Mouse (Mus musculus) kidney, embryonic 14.5 days (tissue): Measurements from ENCODE around the gene Siglecf. TPM values are rescaled to one million over a fixed set of nuclear protein-coding genes. Genes with fewer than 3 reads are reported as not detected.

Source experiments
- ATAC-seq: fragments of 200-750 bp; cut with Nextera tagmentation; 2 replicates; pipeline ENCODE4 v1.8.0; 2017; ENCODE audit warnings: moderate number of reproducible peaks, mild to moderate bottlenecking, moderate TSS enrichment, moderate library complexity; ENCODE audit not compliant: low FRiP score, low TSS enrichment
- H3K27ac ChIP-seq: fragments of 300-500 bp; sonication (generic); 2 replicates; pipeline ENCODE4 v1.5.1; 2014; ENCODE audit warnings: low read depth, mild to moderate bottlenecking, low read length, moderate library complexity, mixed read lengths
- H3K27me3 ChIP-seq: fragments of 300-500 bp; sonication (generic); 2 replicates; pipeline ENCODE4 v1.6.1; 2014; ENCODE audit warnings: mild to moderate bottlenecking, low read length; ENCODE audit not compliant: control insufficient read depth, insufficient read depth
- H3K36me3 ChIP-seq: fragments of 300-500 bp; sonication (generic); 2 replicates; pipeline ENCODE4 v1.6.1; 2014; ENCODE audit warnings: low read length, mixed read lengths; ENCODE audit not compliant: control insufficient read depth, insufficient read depth
- H3K4me1 ChIP-seq: fragments of 300-500 bp; sonication (generic); 2 replicates; pipeline ENCODE4 v1.6.1; 2014; ENCODE audit warnings: low read length, mixed read lengths; ENCODE audit not compliant: control insufficient read depth, insufficient read depth
- H3K4me2 ChIP-seq: fragments of 300-500 bp; sonication (generic); replicated peaks from 2 replicates; pipeline ENCODE4 v1.6.1; 2014; ENCODE audit warnings: low read depth, mild to moderate bottlenecking, low read length
- H3K4me3 ChIP-seq: fragments of 300-500 bp; sonication (generic); 2 replicates; pipeline ENCODE4 v1.5.1; 2014; ENCODE audit warnings: mild to moderate bottlenecking, low read length
- H3K9ac ChIP-seq: fragments of 300-500 bp; sonication (generic); 2 replicates; pipeline ENCODE4 v1.6.1; 2014; ENCODE audit warnings: low read depth, mild to moderate bottlenecking, low read length, moderate library complexity
- H3K9me3 ChIP-seq: fragments of 300-500 bp; sonication (generic); 2 replicates; pipeline ENCODE4 v1.6.1; 2016; ENCODE audit warnings: low read length; ENCODE audit not compliant: control insufficient read depth
- WGBS: fragments of 180-500 bp; shearing (Covaris S2); extraction: QIAGEN DNeasy Blood & Tissue Kit; methylation state at CpG from one replicate; pipeline ENCODE4 v1.1.7; 2014; 5-methylcytosine and 5-hydroxymethylcytosine counted together
- polyA plus RNA-seq: library from polyadenylated mRNA; unstranded; fragments of >200 nt; fragmentation: Nextera tagmentation; extraction: Ambion mirVana; gene quantifications from 2 replicates; pipeline ENCODE4 v1.2.1, GENCODE M21; 2014

Gene Siglecf
- polyA plus RNA-seq, 1 experiment from 2014 or later = not detected

- H3K9me3 ChIP-seq = no peaks in the 10 kb centered on the region
- 9% methylated on average over 10 of the region's 12 CpGs for WGBS
- peak; percentile 76 for ATAC-seq
- no peaks in the 10 kb centered on the region for H3K36me3 ChIP-seq
- H3K27me3 ChIP-seq = no peaks in the 10 kb centered on the region
- H3K9ac ChIP-seq = no peak overlapping the region
- H3K27ac ChIP-seq = no peak overlapping the region
- H3K4me2 ChIP-seq = no peak overlapping the region; the same call in 1 of the 2 replicates
- H3K4me1 ChIP-seq = no peaks in the 10 kb centered on the region
- no peak overlapping the region for H3K4me3 ChIP-seq
Observed at GRCm38 (mm10) chr7:43354893-43355835, 4.0 kb downstream of the Siglecf start.

GRCm38 (mm10) chr7:43358556-43358955 lies 7.4 kb downstream of the Siglecf start:
- Histone ChIP-seq H3K27me3 (no peaks in the 10 kb centered on the region), H3K4me2 (no peak overlapping the region), H3K27ac (no peak overlapping the region), H3K9me3 (no peaks in the 10 kb centered on the region), H3K9ac (no peak overlapping the region), H3K4me1 (no peaks in the 10 kb centered on the region), H3K36me3 (no peaks in the 10 kb centered on the region), H3K4me3 (no peak overlapping the region)
- WGBS = 93% methylated on average over 3 of the region's 3 CpGs
- ATAC-seq = no peak

DNA sequence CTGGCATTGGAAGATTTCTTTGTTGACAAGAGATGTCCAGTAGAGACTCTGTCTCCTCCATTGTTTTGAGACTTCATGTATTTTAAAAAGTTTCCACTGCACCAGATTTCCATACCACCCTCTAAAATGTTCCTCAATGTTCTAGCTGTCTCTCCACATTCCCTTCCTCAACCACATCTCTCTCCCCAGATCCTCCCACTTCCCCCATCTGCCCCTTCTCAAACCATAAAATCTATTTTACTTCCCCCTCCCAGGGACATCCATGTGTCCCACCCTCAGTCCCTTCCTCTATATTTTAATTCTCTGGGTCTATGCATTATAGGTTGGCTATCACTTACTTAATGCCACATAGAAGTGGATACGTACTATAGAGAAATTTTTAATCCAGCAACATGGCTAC lies 10.3 kb downstream of the Siglecf start:
- no peaks in the 10 kb centered on the region for H3K9me3 ChIP-seq
- no peaks in the 10 kb centered on the region for H3K36me3 ChIP-seq
- no peaks in the 10 kb centered on the region for H3K4me1 ChIP-seq
- H3K27ac ChIP-seq = no peak overlapping the region
- no peak for ATAC-seq
- no peak overlapping the region for H3K4me3 ChIP-seq
- WGBS = 89% methylated on average over 1 of the region's 1 CpGs
- no peak overlapping the region for H3K9ac ChIP-seq
- H3K4me2 ChIP-seq = no peak overlapping the region
- H3K27me3 ChIP-seq = no peaks in the 10 kb centered on the region

DNA sequence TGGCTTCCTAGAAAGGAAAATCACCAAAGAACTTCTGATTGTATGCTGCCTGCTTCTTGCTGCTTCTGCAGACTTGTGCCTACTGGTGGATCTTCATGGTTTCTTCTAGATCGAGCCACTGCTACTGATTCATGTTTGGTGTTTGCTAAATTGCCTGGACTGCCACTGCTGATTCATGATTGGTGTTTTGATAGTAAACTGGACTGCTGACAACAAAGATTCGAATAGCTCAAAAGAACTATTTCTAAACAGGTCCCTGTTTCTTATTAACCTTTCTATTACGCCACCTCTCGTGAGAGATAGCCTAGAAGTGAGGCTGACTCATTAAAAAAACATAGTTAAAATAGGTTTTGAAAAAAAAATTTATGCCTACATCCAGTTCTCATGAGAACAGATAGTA lies 10.9 kb downstream of the Siglecf start:
- Histone ChIP-seq H3K27me3 (no peaks in the 10 kb centered on the region), H3K4me3 (no peak overlapping the region)

DNA sequence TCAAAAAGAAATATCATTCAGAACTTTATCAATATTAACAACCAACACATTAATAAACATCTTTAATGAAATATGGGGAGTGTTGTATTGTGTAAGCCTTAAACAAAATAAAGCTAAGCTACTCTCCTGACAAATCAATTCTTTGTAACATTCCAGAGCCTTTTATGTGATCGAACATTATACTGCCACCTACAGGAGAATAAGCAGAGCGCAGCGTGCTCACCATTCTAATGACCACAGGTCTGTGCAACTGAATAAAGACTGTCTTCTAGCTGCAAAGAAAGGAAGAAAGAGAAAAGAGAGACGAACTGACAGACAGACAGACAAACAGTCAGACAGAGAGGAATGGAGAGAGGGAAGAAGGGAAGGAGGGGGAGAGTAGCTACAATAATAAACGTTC lies 27.1 kb downstream of the Siglecf start:
- no peaks in the 10 kb centered on the region for H3K9me3 ChIP-seq
- H3K36me3 ChIP-seq = no peaks in the 10 kb centered on the region
- H3K27ac ChIP-seq = no peak overlapping the region
- H3K9ac ChIP-seq = no peak overlapping the region
- 18% methylated on average over 5 of the region's 5 CpGs for WGBS
- H3K4me1 ChIP-seq = no peaks in the 10 kb centered on the region
- H3K27me3 ChIP-seq = no peaks in the 10 kb centered on the region
- no peak overlapping the region for H3K4me2 ChIP-seq
- H3K4me3 ChIP-seq = no peak overlapping the region
- ATAC-seq = peak; percentile 12; the same call in 1 of the 2 replicates

More for the DNA sequence above, 10.9 kb downstream of the Siglecf start:
- no peaks in the 10 kb centered on the region for H3K36me3 ChIP-seq
- H3K27ac ChIP-seq = no peak overlapping the region
- no peaks in the 10 kb centered on the region for H3K9me3 ChIP-seq
- H3K4me1 ChIP-seq = no peaks in the 10 kb centered on the region
- WGBS = 69% methylated on average over 4 of the region's 4 CpGs
- ATAC-seq = no peak
- no peak overlapping the region for H3K4me2 ChIP-seq
- H3K9ac ChIP-seq = no peak overlapping the region

- H3K27me3 ChIP-seq = no peaks in the 10 kb centered on the region
- H3K9ac ChIP-seq = no peak overlapping the region
- no peaks in the 10 kb centered on the region for H3K36me3 ChIP-seq
- no peak overlapping the region for H3K4me2 ChIP-seq
- no peak overlapping the region for H3K27ac ChIP-seq
- WGBS = 77% methylated on average over 8 of the region's 8 CpGs
- ATAC-seq = no peak
- H3K4me1 ChIP-seq = no peaks in the 10 kb centered on the region
- H3K9me3 ChIP-seq = no peaks in the 10 kb centered on the region
- H3K4me3 ChIP-seq = no peak overlapping the region
Observed at GRCm38 (mm10) chr7:43392349-43393121, 41.4 kb downstream of the Siglecf start.

DNA sequence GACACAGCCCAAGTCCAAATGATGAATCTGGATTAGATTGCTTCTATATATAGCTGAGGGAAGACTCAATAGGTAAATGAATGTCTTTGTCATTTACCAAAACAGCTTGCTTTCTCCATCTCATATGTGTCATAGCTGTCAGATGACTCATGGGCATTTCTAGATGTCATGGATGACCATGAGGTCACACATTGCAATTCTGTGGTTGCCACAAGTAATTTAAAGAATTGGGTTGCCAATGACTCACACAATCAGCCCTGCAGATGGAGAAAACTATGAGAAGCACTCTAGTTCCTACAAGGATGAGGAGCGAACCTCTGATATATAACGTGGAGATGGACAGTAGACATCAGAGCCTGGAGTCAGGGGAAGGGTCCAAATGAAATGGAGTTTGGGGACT lies 48.4 kb downstream of the Siglecf start:
- no peak overlapping the region for H3K4me2 ChIP-seq

GRCm38 (mm10) chr7:43402718-43403117 lies 51.6 kb downstream of the Siglecf start:
- no peak for ATAC-seq
- no peak overlapping the region for H3K4me3 ChIP-seq
- H3K9ac ChIP-seq = no peak overlapping the region
- no peaks in the 10 kb centered on the region for H3K36me3 ChIP-seq
- H3K9me3 ChIP-seq = no peaks in the 10 kb centered on the region
- H3K4me2 ChIP-seq = no peak overlapping the region
- WGBS = 9% methylated on average over 2 of the region's 2 CpGs
- H3K27me3 ChIP-seq = no peaks in the 10 kb centered on the region
- no peak overlapping the region for H3K27ac ChIP-seq
- no peaks in the 10 kb centered on the region for H3K4me1 ChIP-seq

More for the DNA sequence above, 48.4 kb downstream of the Siglecf start:
- no peaks in the 10 kb centered on the region for H3K36me3 ChIP-seq
- ATAC-seq = no peak
- H3K9ac ChIP-seq = no peak overlapping the region
- no peaks in the 10 kb centered on the region for H3K4me1 ChIP-seq
- H3K4me3 ChIP-seq = no peak overlapping the region
- H3K27me3 ChIP-seq = no peaks in the 10 kb centered on the region
- H3K9me3 ChIP-seq = no peaks in the 10 kb centered on the region
- H3K27ac ChIP-seq = no peak overlapping the region
- 90% methylated on average over 2 of the region's 2 CpGs for WGBS

DNA sequence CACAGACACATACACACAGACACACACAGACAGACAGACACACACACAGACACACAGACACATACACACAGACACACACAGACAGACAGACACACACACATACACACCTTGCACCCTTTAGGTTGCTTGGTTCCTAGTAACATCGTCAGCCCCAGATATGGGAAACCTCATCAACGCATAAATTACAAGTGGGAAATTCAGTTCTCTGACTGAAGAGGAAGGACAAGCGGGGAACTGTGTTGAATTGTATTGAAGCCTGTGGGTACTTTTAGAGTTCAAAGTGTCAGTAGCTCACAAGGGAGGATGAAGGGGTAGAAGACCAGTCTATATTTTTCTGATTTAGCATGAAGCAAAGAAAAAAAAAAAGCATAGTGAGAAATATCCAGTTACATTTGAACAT lies 56.4 kb downstream of the Siglecf start:
- no peak overlapping the region for H3K9ac ChIP-seq
- H3K4me3 ChIP-seq = no peak overlapping the region
- no peak overlapping the region for H3K27ac ChIP-seq
- H3K36me3 ChIP-seq = no peaks in the 10 kb centered on the region
- no peaks in the 10 kb centered on the region; the same call in 1 of the 2 replicates for H3K4me1 ChIP-seq
- ATAC-seq = no peak
- 81% methylated on average over 3 of the region's 3 CpGs for WGBS
- H3K4me2 ChIP-seq = no peak overlapping the region
- no peaks in the 10 kb centered on the region for H3K27me3 ChIP-seq
- no peaks in the 10 kb centered on the region for H3K9me3 ChIP-seq
